Mouse (Mus musculus) left cerebral cortex, postnatal 10 days (tissue): ENCODE results near the gene Phykpl. TPM values are rescaled to one million over a fixed set of nuclear protein-coding genes. Genes with fewer than 3 reads are reported as not detected.

Source experiments
- DNase-seq, 2 experiments: peaks; one replicate each; pipeline ENCODE4 v3.0.0; 2021 to 2022; ENCODE audit warnings: low spot score in 2 of 2, mixed read lengths in 1 of 2; ENCODE audit errors: extremely low spot score in 1 of 2
- intact Hi-C: fragments of 180-260 bp; cut with DNase I; formaldehyde crosslinking; loops from one replicate; pipeline ENCODE4 v1.15.1; 2025
- total RNA-seq, 2 experiments: library from RNA; stranded (reverse); gene quantifications; 2 replicates each; pipeline ENCODE4 v1.2.3; 2021

Phykpl gene
- total RNA-seq, 2 experiments from 2014 or later, result 6.4 to 7.1 TPM

DNA sequence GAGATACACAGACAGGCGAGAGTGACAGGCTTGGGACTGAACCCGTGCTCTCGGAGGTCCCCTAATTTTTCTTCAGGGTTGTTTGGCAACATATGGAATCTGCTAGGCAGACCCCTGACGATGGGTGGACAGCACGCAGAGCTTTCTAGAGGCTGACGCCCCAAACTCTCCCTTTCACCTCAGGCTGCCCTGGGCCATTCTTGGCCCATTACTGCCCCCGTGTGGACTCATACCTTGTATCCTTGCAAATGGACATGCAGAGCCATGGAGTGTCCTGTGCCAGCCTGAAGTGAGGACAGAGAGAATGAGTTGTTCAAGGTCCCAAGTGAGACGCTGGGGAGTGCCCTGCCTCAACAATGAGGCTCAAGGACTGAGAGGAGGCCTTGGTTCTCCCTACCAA is 1.8 kb upstream of the Phykpl start:
- intact Hi-C loops, result loop anchor here (5.0 kb wide), 1 partner anchor 295 kb away; the partner anchor contains the start of gene Col23a1
- DNase-seq, result peak; percentile 37 to 80

DNA sequence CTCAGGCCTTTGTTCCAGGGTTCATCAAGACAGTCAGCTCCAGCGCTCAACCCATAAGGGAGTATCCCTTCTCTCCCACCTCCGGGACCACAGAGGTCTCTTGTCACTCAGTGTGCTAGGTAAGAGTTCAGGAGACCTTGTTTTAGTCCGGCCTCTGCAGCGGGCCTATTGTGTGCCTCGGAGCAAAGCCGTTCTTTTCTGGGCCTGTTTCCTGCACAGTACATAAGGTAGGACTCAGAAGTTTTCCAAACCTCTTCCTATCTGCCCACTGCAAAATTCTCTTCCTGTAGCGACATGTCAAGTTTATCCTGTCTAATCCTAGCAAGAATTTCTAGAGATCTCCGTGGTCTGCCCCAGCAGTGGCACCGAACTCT is 513 bp upstream of the Phykpl start:
- intact Hi-C loops, result loop anchor here (5.0 kb wide), 1 partner anchor 297 kb away; the partner anchor contains the start of gene Col23a1
- DNase-seq, result no peak

DNA sequence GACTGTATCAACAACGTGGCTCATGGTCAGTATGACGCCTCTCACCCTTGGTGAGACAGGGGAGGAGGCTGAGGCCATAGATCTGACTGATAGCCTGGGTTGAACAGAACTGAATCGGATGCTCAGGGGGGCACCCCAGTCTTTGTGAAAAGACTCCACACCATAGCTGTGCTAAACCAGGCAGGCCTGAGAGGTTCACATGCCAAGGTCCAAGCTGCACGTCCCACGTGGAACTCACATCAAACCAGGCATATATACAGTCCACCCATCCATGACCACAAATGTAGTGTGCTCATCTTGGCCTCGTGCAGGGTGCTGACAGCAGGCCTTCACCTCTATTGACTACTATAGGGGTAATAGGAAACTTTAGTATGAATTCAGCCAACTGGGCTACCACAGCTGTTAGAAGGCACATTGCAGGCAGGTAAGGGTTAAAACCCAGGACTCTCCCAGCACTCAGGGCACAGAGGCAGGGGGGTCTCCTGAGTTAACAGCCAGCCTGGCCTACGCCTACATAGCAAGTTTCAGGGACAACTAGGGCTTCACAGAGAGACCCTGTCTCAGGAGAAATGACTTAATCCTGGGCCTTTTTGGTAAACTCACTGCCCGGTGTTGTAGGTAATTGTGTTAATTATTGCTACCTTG is 1.2 kb downstream of the Phykpl start:
- no peak for DNase-seq
- intact Hi-C loops, result no loop called here

DNA sequence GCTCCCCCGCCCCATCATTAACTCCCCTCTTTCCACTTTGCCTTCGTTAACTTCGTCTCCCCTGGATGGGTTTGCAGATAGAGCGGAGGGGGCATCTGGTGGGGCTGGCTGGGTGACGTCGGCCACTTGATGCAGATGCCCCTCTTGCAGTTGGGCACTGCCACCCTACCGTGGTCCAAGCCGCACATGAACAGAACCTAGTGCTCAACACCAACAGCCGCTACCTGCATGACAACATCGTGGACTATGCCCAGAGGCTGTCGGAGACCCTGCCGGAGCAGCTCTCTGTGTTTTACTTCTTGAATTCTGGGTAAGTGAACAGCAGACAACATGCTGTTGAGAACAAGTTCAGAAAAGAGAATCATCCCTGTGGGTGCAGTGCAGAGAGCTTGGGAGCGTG is 1.9 kb downstream of the Phykpl start:
- intact Hi-C loops, result no loop called here
- no peak for DNase-seq

DNA sequence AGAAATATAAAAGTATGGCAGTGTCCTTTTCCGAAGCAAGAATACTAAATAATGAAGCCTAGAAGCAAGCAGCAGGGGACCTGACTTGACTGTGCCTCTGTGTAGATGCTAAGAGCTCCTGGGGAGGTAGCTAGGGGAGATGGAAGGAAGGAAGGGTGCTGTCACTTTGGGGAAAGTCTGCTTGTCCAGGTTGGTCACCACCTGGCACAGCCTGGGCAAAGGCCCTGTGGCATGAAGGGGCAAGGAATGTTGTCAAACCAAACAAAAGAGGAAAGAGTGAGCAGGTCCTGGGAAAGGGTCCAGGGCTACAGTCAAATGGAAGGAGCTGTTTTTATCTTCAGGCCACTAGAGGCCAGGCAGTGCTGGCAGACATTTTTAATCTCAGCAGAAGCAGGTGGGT is 2.5 kb downstream of the Phykpl start:
- DNase-seq, result no peak
- intact Hi-C loops, result no loop called here

DNA sequence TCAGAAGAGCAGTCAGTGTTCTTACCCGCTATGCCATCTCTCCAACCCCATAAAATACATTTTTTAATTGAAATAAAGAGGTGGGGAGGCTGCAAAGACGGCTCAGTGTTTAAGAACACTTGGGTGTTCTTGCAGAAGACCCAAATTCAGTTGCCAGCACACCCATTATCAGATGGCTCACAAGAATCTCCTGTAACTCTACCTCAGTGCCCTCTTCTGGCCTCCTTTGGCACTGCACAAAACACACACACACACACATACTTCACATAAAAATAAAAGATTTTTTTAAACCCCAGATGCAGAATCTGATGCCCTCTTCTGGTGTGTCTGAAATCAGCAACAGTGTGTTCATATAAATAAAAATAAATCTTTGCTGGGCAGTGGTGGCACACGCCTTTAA is 4.3 kb downstream of the Phykpl start:
- DNase-seq, result no peak
- intact Hi-C loops, result no loop called here

DNA sequence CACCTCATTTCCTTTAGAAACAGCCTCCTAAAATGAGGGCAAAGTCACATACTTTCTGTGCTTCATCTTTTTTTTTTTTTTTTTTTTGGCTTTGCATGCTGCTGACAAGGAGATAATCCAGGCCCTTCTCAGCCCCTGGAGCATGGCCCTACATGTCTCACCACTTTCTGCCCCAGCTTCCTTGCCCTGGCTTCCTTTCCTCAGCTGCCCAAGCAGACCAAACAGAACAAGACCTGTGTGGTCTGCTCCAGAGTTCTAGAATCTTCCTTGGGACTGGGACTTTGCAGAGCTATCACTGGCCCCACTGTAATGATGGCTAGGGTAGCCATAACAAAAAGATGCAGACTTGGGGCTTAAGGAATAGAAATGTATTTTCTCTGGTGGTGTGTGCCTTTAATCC is 5.4 kb downstream of the Phykpl start:
- intact Hi-C loops, result no loop called here
- DNase-seq, result no peak

DNA sequence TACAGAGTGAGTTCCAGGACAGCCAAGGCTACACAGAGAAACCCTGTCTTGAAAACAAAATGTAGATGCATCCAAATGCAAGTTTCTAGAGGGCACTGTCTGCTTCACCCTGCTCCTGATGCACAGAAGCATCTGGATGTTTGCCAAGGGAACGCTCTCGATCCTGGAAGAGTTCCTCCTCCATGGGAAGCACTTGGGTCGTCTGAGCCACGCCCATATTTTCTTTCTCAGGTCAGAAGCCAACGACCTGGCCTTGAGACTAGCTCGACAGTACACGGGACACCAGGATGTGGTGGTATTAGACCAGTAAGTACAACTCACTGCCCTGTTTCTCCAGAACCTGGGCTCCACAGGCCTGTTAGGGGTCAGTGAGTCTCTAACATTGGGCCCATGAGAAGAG is 6.6 kb downstream of the Phykpl start:
- intact Hi-C loops, result no loop called here

DNA sequence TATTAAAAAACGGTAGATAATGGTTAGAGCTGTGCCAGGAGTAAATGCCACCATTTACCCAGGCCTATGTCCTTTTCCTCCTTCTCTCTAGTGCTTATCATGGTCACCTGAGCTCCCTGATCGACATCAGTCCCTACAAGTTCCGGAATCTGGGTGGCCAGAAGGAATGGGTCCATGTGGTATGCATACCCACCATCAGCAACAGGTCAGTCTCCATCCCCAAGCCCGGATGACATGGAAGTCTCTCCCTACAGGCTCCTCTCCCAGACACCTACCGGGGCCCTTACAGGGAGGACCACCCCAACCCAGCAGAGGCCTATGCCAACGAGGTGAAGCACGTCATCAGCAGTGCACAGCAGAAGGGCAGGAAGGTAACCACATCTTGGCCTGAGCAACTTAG is 7.4 kb downstream of the Phykpl start:
- DNase-seq, result no peak
- intact Hi-C loops, result no loop called here

More for the DNA sequence above, 6.6 kb downstream of the Phykpl start:
- no peak for DNase-seq

DNA sequence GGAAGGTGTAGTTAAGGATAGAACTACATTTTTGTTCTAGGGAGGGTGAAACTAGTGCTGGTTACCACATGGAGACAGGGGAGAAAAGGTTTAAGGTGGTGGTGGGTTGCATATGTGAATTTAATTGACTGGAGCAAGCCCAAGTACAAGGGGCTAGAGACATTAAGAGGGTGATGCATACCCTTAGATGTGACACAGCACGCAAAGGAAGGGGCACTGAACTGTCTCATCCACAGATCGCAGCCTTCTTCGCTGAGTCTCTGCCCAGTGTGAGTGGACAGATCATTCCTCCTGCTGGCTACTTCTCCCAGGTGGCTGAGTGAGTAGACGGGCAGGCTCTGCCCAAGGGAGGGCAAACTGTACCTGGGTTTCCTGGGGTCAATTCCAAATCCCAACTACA is 8.8 kb downstream of the Phykpl start:
- intact Hi-C loops, result no loop called here

DNA sequence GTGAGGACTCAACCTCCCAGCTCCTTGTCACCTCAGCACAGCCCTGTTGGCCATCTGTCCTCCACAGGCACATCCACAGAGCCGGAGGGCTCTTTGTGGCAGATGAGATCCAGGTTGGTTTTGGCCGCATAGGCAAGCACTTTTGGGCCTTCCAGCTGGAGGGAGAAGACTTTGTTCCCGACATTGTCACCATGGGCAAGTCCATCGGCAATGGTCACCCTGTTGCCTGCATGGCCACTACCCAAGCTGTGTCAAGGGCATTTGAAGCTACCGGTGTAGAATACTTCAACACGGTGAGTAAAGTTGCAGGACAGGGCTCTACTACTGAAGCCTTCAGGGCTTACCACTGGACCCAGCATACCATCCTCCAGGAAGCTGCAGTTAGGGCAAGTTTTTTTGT is 9.3 kb downstream of the Phykpl start:
- intact Hi-C loops, result no loop called here
- no peak for DNase-seq

More for the DNA sequence above, 8.8 kb downstream of the Phykpl start:
- DNase-seq, result no peak

DNA sequence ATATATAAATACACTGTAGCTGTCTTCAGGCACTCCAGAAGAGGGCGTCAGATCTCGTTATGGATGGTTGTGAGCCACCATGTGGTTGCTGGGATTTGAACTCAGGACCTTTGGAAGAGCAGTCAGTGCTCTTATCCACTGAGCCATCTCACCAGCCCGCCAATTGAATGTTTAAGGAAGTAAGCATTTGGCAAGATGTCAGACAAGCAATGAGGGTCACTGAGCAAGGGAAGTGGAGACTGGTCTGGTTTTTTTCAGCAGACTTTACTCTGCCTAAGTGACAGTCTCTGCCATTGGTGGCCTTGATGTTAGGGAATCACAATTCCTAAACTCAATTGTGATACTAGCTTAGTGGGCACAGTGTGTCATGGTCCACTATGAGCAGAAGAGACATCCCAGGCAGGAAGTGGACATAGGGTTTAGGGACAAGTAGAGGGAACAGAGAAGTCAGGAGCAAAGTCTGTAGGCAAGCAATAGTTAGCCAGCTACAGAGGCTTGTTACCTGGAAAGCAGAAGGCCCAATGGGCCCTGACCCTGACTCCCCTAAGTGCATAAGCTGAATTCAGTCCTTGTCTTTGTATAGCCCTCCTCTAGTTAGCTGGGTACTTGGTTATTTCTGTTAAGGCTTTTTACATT is 10.3 kb downstream of the Phykpl start:
- no peak for DNase-seq
- intact Hi-C loops, result no loop called here

DNA sequence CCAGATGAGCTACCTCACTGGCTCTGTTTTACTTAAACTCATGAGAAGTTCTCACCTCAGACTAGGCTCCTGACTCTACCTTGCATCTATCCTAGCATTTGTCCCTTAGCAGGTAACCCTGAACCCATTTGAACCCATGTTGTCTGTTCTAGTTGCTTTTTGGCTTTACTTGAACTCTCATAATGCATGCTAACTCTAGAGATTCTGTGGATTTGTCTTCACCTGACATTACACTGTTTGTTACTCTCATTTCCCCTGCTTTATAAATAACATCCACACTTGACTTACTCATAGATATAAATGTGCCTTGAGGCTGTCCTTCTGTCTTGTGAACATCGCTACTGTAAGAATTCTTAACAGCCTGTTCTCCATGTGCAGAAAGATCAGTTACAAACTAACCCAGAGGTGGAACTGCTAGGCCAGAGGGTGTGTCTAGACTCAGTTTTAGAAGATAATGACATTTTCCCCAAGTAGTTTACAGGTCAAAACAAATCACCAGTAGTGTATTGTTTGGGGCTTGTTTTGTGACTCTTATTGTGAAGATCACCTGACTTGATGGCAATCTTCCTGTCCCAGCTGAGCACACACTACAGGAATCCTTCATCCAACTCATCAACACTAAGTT is 11.0 kb downstream of the Phykpl start:
- intact Hi-C loops, result no loop called here
- DNase-seq, result no peak

DNA sequence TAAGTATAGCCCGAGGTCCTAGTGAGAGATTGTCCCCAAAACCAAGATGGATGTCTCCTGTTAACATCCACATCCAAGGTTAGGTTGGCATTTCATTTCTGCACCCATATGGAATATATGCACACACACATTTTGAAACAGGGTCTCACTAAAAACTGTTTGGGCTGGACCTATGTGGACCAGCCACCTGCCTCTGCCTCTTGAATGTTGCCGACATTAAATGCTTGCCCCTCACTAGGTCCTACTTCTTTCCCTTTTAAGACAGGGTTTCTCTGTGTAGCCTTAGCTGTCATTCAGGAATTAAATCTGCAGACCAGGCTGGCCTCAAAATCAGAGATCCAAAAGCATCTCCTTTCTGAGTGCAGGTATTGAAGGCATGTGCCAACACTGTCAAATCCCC is 13.0 kb downstream of the Phykpl start:
- intact Hi-C loops, result no loop called here
- no peak for DNase-seq

DNA sequence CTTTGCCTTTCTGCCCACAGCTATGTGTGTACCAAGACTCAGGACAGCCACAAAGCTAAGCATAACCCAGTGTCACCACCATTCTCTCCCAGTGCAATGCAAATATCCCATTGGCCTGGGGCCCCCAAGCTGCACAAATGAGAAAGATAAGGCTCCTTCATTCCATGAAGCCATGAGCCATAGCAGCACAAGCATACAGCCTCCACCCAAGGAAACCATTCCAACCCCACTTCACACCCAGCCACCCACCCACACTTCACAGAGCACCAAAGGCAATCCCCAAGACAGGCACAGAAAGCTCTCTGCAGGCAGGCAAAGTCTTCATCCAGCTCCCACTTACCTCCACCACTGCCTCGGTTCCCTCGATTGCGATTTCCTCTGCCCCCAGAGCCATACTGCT is 17.7 kb downstream of the Phykpl start:
- intact Hi-C loops, result no loop called here
- no peak for DNase-seq

DNA sequence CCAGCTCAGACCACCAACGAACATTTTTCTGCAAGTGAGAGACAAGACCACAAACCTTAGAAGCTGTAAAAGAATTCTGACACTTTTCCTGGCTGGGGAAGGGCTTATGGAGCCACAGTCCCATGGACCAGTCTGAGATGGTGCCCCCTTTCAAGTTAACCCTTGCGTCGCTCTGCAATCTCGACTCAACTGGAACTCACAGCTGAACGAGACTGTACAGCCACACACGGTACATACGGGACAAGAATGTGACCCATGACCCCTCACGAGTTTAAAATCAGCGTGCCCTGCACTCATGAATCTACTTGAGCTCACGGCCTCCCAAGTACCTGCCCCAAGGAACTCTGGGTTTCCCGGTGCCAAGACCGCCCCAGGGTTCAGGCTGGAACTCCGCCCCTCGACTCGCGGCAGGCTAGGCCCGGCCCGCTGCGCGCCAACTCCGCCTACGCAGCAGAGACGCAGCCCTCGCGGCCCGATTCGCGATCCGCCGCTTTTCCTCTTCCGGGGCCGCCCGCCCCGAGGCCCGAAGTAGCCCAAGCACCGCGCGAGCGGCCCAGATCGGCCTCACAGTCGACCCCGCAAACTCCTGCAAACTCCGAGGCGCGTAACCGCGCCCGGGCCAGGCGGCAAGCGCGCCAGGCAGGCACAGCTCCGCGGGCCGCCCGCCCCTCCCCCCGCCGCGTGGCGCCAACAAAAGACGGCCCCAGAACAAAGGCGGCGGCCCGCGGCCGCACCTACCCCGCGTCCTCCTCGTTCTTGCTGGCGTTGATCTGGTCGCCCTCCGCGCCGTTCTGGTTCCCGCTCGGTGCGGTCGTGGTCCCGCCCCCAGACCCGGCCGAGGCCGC is 21.3 kb downstream of the Phykpl start:
- DNase-seq, result peak; percentile 76 to 93
- intact Hi-C loops, result no loop called here

DNA sequence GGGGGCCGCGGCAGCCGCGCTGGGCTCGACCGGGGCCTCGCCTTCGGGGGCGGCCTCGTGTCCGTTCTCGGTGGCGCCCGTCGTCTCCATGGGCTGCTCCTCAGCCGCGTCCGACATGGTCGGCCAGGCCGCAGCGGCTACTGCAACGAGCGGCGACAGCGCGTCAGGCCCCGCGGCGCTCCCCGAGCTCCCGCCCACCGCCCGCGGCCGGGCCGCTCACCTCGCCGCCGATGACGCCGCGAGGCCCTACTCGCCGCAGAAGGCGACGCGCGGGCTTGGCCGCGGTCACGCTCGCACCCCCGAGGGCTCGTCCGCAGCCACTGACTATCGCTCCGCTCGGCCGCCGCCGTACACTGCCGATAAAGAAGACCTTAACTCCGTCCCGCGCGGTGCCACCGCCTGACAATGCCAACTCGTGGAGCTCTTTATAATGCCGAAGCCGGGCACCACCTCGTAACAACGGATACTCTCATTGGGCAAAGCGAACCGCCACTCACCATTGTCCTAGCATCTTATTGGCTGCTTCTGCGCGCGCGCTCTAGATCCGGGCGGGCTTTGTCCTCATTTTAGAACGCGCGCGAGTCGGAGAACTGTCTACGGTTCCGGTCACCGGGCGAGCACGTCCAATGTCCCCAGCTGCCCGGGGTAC is 22.0 kb downstream of the Phykpl start, which contains the start of gene Hnrnpab:
TSS of gene Hnrnpab (minus strand) at position 401 of the 649 bp plus-strand sequence.
- intact Hi-C loops, result no loop called here
- peak; percentile 97 to 99 for DNase-seq

DNA sequence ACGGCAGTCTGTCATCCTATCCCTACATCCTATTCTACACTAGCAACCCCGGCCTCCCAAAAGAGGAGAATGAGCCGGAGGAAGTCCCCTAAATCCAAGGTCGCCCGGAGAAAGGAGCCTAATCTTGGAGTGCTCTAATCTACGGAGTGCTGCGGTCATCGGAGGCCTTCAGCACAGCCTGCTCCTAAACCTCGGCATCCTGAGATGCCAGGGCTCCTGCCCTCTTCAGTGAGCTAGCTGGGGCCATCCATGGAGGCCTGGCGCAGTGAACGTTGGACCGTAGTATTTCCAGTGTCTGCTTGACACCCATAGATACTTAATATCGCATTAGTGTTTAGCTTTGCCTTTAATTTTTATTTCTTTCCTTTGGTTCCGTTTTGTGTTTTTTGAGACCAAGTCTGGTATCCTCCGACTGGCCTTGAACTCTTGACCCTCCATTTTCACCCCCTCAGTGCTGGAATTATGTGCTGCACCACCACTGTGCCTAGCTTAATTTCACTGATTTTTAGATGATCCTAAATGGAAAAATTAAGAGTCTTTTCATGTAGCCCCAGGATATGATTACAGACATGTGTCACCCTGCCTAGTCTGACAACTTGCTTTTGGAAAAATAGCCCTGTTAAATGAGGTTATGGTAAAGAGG is 22.7 kb downstream of the Phykpl start:
- intact Hi-C loops, result no loop called here
- DNase-seq, result no peak
